Mouse (Mus musculus): ENCODE data around the gene Prl2c5.
"Not testable (repeated sequence)": the region's sequence is repeated elsewhere in the genome, so short reads cannot be mapped to it uniquely, and the experiment has no call there.

The Prl2c5 gene

DNA sequence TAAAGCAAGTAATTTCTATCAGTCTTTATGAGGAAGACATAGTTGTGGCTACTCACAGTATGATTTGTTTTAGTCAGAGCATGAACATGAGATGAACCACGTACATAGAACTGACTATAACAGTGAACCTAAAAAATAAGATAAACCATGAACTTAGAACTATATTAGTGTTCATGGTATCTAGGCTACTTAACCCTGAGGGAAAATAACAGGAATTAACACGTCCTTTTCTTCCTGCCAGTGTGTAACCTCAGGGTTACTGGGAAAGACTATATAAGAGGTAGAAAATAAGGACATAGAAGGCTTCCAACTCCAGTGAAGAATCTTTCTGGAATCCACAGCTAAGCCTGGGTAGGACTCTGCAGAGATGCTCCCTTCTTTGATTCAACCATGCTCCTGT lies at the start of gene Prl2c5:
Prl2c5 (plus strand) TSS at position 301 of the 400 bp plus-strand sequence.
- not testable (repeated sequence) for DNase-seq (ENCODE audit: low spot score)

DNA sequence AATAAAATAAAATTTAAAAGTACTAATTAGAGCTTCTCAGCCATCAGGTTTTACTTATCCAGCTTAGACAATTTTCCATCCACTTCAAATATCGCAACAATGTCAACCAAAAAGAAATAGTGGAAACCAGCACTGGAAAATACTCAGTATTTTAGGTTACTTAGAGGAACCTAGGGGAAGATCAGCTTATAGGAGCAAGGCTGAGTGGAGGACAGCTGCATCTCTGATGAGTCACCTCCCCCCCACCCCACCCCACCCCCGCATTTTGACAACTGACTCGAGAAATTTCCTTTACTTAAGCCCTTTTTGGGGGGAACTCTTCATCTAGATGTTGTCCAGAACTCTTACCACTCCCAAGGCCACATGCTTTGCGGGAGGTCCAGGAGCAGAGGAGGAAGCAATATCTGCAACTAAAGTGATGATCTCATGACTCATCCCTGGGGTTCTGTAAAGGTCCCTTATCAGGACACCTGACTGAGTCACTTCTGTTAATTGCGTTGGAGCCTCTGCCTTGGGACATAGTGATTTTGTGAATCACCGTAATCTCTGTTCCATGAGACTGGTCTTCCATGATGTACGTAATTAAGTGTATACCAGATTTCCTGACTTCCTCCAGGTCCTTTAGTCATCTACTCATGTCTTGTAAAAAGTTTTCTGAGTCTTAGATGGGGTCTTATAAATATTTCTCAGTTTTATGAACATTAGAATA lies 19.6 kb upstream of the Prl2c5 start:
- not testable (repeated sequence) for DNase-seq (ENCODE audit: low spot score)

DNA sequence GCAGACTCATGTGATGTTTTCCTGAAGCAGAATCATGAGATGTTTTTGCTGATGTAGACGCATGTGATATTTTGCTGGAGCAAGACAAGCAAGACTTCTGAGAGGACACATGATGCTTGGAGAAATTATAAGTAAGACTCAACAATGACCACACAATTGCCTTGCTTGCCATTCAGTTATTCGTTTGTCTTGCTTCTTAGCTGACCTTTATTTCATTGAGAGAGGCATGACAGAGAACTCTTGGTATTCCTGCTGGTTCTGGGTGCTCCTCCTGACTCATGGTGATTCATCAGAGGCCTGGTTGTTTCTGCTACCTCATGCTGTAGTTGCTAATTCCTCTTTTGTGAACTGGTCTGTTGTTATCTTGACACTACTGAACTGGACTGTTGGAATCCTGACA lies 13.9 kb upstream of the Prl2c5 start:
- not testable (repeated sequence) for DNase-seq (ENCODE audit: low spot score)

DNA sequence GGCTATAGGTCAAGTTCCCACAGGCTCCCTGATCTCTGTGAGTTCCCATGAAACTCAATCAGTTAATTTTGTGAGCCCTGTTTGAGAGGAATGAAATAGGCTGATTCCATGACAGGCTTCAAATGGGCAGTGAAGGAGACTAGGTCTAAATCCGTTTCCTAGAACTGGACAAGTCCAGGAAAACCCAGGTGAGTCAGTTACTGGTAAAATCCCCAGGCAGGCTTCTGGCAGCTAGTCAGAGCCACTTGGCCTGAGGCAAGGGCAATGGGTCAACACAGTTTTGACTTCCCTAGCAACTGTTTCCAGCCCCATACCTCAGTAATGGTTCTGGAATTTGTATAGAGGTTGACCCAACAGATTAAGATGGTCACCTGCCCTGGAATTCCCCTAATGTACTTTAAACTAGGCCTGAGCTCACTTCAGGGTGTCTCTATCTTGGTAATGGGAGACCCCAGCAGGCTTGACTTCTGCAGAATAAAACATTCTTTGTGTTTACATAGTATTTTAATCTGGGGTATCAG lies 8.8 kb upstream of the Prl2c5 start:
- DNase-seq (ENCODE audit: low spot score), result not testable (repeated sequence)

DNA sequence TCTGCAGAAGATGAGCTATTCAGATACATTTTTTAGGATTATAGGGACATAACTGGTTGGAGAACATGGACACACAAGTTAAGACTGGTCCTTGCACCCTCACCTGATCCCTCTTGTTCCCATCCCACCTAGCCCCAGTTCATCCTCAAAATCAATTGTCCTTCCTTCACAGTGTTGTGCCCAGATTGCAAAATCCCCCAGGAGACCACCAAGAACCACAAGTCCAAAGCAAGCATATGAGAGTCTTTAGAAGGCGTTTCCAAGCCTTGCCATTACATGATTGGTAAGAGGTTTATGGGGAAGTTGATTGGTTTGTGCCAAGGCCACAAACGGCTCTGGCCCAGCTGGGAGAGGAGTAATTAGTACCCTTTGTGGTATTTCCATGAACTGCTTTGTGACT lies 6.8 kb upstream of the Prl2c5 start:
- DNase-seq (ENCODE audit: low spot score), result not testable (repeated sequence)

DNA sequence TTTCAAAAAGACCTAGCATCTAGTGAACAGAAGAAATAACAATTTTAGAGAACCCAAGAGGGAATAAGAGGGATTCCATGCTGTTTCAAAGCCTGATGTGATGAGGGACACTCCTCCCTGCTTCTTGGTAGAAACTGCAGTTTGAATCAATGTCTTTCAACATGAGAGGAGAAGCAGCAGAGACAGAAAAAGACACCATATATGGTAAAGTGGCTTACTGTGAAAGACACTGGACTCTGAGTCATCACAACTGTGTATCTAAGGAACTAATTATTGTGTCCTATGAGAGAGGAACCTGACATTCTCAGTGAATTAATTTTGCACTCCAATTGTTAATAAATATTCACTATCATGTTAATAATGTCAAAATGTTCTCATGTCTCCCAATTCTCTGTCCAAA lies 28.7 kb downstream of the Prl2c5 start:
- not testable (repeated sequence) for DNase-seq (ENCODE audit: low spot score)

DNA sequence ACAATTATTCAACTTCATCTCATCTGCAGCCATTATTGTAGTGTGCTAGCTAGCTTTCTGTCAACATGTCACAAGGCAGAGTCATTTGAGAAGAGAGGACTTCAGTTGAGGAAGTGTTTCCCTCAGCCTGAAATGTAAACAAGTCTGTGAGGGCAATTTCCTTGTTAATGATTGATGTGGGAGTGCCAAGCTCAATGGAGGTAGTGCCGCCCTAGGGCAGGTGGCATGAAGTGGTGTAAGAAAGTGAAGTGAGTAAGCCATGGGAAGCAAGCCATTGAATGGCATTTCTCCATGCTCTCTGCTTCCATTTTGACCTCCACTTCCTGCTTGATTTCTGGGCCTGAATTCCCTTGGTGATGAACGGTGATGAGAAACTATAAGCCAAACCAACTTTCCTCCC lies 33.8 kb downstream of the Prl2c5 start:
- not testable (repeated sequence) for DNase-seq (ENCODE audit: low spot score)

DNA sequence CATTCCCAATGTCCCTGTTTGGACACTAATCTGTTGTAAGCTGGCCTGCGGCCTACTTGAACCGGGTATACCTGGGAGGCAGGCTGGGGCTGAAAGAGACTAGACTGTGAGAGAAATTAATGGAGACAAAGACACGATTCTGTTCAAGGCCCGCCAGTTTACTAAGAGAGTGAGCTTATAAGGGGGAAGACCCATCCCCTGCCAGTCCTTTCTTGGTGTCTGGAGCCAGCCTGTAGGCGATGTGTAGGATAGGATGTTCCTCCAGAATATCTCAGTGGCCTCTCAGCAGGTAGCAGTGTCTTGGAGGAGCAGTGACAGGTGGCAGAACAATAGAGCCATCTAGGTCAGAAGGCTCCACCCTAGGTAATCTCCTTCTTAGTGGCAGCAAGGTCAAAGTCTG lies 37.7 kb downstream of the Prl2c5 start:
- DNase-seq (ENCODE audit: low spot score), result not testable (repeated sequence)

DNA sequence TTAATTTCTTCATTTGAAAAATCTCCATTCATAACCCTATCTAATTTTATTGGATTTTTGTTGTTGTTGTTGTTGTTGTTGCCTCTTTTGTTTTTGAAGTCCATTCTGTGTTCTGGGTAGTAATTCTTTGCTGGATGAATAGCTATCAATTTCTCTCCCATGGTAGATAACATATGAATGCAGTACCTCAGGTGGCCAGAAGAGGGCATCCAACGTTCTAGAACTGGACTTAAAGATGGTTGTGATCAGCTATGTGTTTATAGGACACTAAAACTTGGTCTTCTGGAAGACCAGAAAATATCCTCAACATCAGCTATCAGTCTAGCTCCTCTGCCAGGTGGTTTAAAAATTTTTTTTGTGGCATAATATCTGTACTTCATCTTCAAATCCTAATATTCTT lies 54.9 kb downstream of the Prl2c5 start:
- DNase-seq (ENCODE audit: low spot score), result peak; percentile 53
